Mouse (Mus musculus) kidney, embryonic 15.5 days (tissue): ENCODE measurements around the gene Gas8. TPM values are rescaled to one million over a fixed set of nuclear protein-coding genes. Genes with fewer than 3 reads are reported as not detected.
A peak's percentile ranks its signal among the peaks of the same experiment; 100 is the strongest.
"Not testable (repeated sequence)": the region's sequence is repeated elsewhere in the genome, so short reads cannot be mapped to it uniquely, and the experiment has no call there.

Experiments used
- ATAC-seq: fragments of 200-750 bp; cut with Nextera tagmentation; replicated peaks from 2 replicates; pipeline ENCODE4 v1.8.0; 2017; ENCODE audit warnings: moderate TSS enrichment; ENCODE audit not compliant: low FRiP score
- H3K27ac ChIP-seq: fragments of 300-500 bp; sonication (generic); 2 replicates; pipeline ENCODE4 v1.5.1; 2015; ENCODE audit warnings: mild to moderate bottlenecking, inconsistent platforms
- H3K27me3 ChIP-seq: fragments of 300-500 bp; sonication (generic); 2 replicates; pipeline ENCODE4 v1.6.1; 2015; ENCODE audit warnings: inconsistent platforms
- H3K36me3 ChIP-seq: fragments of 300-500 bp; sonication (generic); 2 replicates; pipeline ENCODE4 v1.6.1; 2015; ENCODE audit warnings: inconsistent platforms
- H3K4me1 ChIP-seq: fragments of 300-500 bp; sonication (generic); 2 replicates; pipeline ENCODE4 v1.6.1; 2015; ENCODE audit warnings: inconsistent platforms
- H3K4me2 ChIP-seq: fragments of 300-500 bp; sonication (generic); 2 replicates; pipeline ENCODE4 v1.6.1; 2015; ENCODE audit warnings: moderate library complexity, mild to moderate bottlenecking, inconsistent platforms
- H3K4me3 ChIP-seq: fragments of 300-500 bp; sonication (generic); replicated peaks from 2 replicates; pipeline ENCODE4 v1.5.1; 2015; ENCODE audit warnings: mild to moderate bottlenecking, inconsistent platforms
- H3K9ac ChIP-seq: fragments of 300-500 bp; sonication (generic); 2 replicates; pipeline ENCODE4 v1.6.1; 2015; ENCODE audit warnings: mild to moderate bottlenecking, inconsistent platforms
- H3K9me3 ChIP-seq: fragments of 300-500 bp; sonication (generic); replicated peaks from 2 replicates; pipeline ENCODE4 v1.6.1; 2016; ENCODE audit warnings: inconsistent platforms
- WGBS: fragments of 180-500 bp; shearing (Covaris S2); methylation state at CpG from one replicate; pipeline ENCODE4 v1.1.7; 2015; ENCODE audit warnings: mixed read lengths; 5-methylcytosine and 5-hydroxymethylcytosine counted together
- polyA plus RNA-seq: library from polyadenylated mRNA; unstranded; fragments of >200 nt; fragmentation: Nextera tagmentation; extraction: Ambion mirVana; gene quantifications from 2 replicates; pipeline ENCODE4 v1.2.1, GENCODE M21; 2015

The Gas8 gene
- polyA plus RNA-seq, 1 experiment from 2014 or later, result 34.4 TPM

DNA sequence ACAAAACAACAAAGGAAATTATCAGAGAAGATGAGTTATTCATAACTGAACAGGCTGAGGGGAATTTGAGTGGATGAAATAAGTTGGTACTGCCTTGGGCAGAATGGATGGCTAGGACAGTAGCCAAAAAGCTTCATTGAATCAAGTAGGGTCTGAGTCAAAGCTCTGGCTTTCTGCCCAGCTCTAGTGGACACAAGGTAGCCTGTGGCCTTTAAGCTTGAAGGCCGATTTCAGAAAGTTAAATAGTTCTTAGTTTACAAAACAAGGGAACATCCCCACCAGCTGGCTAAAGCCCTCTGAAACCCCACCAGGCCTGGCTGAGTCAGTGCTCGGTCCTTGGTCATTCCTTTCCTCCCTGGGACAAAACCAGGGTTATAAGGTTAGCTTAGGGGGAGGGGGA, 2.0 kb upstream of the Gas8 start:
- 42% methylated on average over 2 of the region's 2 CpGs for WGBS
- Histone ChIP-seq H3K4me2 (no peak overlapping the region), H3K4me1 (peaks cover 30% of the 10 kb centered on the region), H3K27ac (no peak overlapping the region), H3K27me3 (peaks cover 51% of the 10 kb centered on the region), H3K36me3 (peaks cover 12% of the 10 kb centered on the region), H3K9ac (no peak overlapping the region), H3K4me3 (no peak overlapping the region), H3K9me3 (no peaks in the 10 kb centered on the region)
- ATAC-seq, result no peak

DNA sequence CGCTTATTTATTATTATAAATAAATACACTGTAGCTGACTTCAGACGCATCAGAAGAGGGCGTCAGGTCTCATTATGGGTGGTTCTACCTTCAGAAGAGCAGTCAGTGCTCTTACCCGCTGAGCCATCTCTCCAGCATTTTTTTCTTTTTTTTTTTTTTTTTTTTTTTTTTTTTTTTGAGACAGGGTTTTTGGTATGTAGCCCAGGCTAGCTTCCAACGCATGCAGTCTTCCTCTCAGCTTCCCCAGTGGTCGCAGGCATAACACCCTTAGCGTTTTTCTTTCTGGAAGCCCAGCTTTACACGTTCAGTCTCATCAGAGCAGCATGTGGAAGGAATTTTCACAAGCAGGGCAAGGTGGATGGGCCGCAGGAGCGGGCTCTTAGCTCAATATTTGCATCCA, 462 bp upstream of the Gas8 start:
- H3K4me3 ChIP-seq, result peak overlapping the region; percentile 87
- H3K27ac ChIP-seq, result no peak overlapping the region
- no peaks in the 10 kb centered on the region for H3K9me3 ChIP-seq
- WGBS, result 33% methylated on average over 10 of the region's 10 CpGs
- ATAC-seq, result no peak
- H3K4me1 ChIP-seq, result peaks cover 30% of the 10 kb centered on the region
- H3K4me2 ChIP-seq, result peak overlapping the region; percentile 84
- H3K9ac ChIP-seq, result 0 out of 2 replicates have a peak overlapping the region, but pooled peaks have one; percentile 15
- H3K36me3 ChIP-seq, result peaks cover 27% of the 10 kb centered on the region
- H3K27me3 ChIP-seq, result peaks cover 41% of the 10 kb centered on the region

DNA sequence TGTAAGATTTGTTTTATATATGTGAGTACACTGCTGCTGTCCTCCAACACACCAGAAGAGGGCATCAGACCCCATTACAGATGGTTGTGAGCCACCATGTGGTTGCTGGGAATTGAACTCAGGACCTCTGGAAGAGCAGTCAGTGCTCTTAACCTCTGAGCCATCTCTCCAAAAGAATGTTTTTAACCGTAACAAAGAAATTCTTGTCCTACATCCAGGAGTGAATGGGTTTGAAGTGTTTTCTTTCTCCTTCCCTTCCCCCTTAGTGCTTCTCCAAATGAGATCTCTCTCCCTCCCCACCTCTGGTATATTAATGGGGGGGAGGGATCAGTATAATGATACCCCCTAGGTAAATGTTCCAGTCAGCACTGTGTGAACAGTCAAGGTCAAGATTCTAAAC, 1.4 kb downstream of the Gas8 start:
- WGBS, result 82% methylated on average over 1 of the region's 1 CpGs
- not testable (repeated sequence) for ATAC-seq, H3K9ac ChIP-seq, H3K4me3 ChIP-seq, H3K4me2 ChIP-seq, H3K27ac ChIP-seq, H3K9me3 ChIP-seq
- Histone ChIP-seq H3K36me3 (peaks cover 45% of the 10 kb centered on the region), H3K4me1 (peaks cover 19% of the 10 kb centered on the region), H3K27me3 (peaks cover 23% of the 10 kb centered on the region)

DNA sequence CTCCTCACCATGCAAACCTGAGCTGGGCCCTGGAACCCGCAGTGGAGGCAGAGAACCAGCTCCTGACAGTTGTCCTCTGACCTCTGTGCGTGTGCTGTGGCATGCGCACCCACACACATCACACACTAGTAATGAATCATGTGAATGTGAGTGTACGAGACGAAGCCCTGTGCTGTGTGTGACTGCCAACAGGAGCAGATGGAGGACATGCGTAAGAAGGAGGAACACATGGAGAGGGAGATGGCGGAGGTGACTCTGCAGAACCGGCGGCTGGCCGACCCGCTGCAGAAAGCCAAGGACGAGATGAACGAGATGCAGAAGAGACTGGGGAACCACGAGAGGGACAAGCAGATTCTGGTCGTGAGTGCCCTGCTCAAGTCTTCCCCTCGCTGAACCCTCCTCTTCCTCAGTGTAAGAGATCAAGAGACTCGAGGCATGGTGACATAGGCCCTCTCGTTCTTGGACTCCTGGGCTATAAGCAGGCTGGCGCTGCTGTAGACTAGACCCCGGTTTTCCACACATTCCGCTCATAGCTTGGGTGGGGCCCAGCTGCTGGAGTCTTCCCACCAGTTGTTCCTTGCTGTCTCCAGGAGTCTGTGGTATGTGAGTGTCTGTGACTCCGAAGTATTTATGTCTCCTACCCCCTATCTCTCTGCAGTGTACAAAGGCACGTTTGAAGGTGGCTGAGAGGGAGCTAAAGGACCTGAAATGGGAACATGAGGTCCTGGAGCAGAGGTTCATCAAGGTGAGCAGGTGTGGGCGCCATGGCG, 9.3 kb downstream of the Gas8 start:
- no peaks in the 10 kb centered on the region for H3K9me3 ChIP-seq
- no peaks in the 10 kb centered on the region for H3K4me1 ChIP-seq
- no peak overlapping the region for H3K27ac ChIP-seq
- no peak for ATAC-seq
- H3K4me3 ChIP-seq, result no peak overlapping the region
- no peak overlapping the region for H3K9ac ChIP-seq
- no peaks in the 10 kb centered on the region for H3K27me3 ChIP-seq
- no peak overlapping the region for H3K4me2 ChIP-seq
- 91% methylated on average over 25 of the region's 25 CpGs for WGBS
- H3K36me3 ChIP-seq, result peaks cover 100% of the 10 kb centered on the region

DNA sequence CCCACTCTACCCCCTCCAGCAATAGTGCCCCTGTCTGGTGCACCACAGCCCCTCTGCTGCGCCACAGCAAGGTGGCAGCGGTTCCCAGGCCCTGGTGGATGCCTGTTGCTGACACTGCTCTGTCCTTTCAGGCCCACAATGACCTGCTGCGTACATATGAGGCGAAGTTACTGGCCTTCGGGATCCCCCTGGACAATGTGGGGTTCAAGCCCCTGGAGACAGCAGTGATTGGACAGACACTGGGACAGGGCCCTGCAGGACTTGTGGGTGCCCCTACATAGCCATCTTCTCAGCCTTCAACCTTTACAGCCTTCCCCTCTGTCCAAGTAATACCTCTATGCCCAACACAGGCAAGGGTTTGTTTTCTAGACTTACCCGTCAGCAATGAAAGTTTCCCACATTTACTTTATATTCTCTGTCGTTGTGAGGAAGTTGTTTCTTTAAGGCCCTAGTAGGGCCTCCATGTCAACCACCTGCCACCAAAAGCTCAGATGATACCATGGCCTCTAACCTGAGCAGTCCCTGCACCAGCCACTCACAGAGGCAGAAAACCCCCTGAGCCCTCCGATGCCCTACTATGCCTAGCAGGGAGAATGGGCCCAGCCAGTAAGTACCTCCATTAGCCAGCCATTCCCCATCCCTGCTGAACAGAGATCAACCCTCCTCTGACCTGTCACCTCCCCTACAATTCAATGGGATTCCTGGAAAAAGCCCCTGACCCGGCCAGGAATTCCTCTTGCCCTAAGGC, 17.8 kb downstream of the Gas8 start:
- no peak overlapping the region for H3K4me3 ChIP-seq
- H3K36me3 ChIP-seq, result peaks cover 54% of the 10 kb centered on the region
- H3K27ac ChIP-seq, result no peak overlapping the region
- no peak overlapping the region for H3K4me2 ChIP-seq
- no peaks in the 10 kb centered on the region for H3K9me3 ChIP-seq
- 88% methylated on average over 9 of the region's 9 CpGs for WGBS
- H3K9ac ChIP-seq, result no peak overlapping the region
- ATAC-seq, result no peak
- 0 out of 2 replicates have a peak, but pooled peaks cover 5% of the 10 kb centered on the region for H3K27me3 ChIP-seq
- H3K4me1 ChIP-seq, result no peaks in the 10 kb centered on the region

DNA sequence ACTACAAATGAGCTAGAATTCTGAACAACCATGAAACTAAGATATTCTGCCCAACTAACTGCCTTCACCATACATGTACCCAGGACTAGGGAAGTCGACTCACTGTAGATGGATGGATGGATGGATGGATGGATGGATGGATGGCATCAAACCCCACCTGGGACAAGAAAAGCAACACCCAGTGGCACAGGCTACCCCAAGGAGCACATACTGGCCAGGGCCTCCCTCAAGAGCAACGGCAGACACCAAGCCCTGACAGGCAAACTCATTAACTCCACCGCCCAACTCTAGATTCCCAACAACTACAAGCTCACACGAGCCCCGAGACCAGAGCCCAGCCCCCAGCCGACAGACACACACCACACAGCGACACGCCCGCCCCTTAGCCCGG, 18.4 kb downstream of the Gas8 start:
- H3K4me3 ChIP-seq, result no peak overlapping the region
- H3K4me1 ChIP-seq, result no peaks in the 10 kb centered on the region
- no peak for ATAC-seq
- no peak overlapping the region for H3K9ac ChIP-seq
- no peaks in the 10 kb centered on the region for H3K9me3 ChIP-seq
- 0 out of 2 replicates have a peak, but pooled peaks cover 5% of the 10 kb centered on the region for H3K27me3 ChIP-seq
- H3K36me3 ChIP-seq, result peaks cover 48% of the 10 kb centered on the region
- no peak overlapping the region for H3K4me2 ChIP-seq
- H3K27ac ChIP-seq, result no peak overlapping the region
- 22% methylated on average over 9 of the region's 10 CpGs for WGBS

DNA sequence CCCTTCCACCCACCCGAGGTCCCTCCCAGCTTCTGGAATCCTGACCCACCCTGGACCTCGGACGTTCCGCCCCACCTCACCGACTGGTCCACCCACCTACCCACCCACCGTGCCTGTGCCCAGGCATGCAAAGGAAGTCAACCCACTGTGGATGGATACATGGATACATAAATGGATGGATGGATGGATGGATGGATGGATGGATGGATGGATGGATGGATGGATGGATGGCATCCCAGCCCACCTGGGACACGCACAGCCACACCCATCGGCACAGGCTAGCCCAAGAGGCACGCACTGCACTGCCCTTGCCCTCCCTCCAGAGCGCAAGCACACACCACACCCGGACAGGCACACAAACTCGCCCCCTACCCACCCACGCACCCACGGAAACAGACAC, 19.0 kb downstream of the Gas8 start:
- H3K9me3 ChIP-seq, H3K9ac ChIP-seq, H3K4me2 ChIP-seq, H3K4me3 ChIP-seq, H3K27ac ChIP-seq, H3K4me1 ChIP-seq, H3K27me3 ChIP-seq, ATAC-seq: not testable (repeated sequence)
- H3K36me3 ChIP-seq, result peaks cover 41% of the 10 kb centered on the region
- 59% methylated on average over 8 of the region's 14 CpGs for WGBS

DNA sequence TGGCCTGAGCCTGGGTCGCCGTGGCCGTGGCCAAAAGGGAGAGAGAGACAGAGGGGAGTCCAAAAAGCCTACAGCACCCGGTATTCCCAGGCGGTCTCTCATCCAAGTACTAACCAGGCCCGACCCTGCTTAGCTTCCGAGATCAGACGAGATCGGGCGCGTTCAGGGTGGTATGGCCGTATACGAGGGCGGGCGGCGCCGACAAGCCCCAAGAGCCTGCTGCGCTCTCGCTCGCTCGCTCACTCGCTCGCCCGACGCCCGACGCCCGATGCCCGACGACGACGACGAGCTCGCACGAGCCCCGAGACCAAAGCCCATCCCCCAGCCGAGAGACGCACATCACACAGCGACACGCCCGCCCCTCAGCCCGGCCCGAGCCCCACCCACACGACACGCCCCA, 45.6 kb downstream of the Gas8 start:
- H3K27ac ChIP-seq, H3K4me1 ChIP-seq, H3K9me3 ChIP-seq, H3K27me3 ChIP-seq, H3K36me3 ChIP-seq, H3K4me3 ChIP-seq, H3K4me2 ChIP-seq, ATAC-seq, H3K9ac ChIP-seq: not testable (repeated sequence)
- WGBS, result no CpG with 5 or more reads among the region's 45 CpGs

DNA sequence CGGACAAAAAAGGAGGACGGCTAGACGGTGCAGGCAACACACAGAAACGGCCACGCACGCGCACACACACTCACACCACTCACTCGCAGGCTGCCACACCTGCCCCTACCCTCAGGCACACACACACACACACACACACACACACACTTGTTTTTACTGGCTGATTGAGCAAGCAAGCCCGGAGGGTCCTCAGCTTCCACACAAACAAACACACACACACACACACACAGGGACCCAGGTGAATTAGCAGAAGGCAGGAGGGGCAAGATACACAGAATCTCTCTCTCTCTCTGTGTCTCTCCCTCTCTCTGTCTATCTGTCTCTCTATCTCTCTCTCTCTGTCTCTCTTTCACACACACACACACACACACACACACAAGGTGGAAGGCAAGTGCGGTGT, 56.8 kb downstream of the Gas8 start:
- H3K27me3 ChIP-seq, H3K27ac ChIP-seq, H3K4me3 ChIP-seq, H3K4me2 ChIP-seq, H3K36me3 ChIP-seq, H3K9me3 ChIP-seq, ATAC-seq, H3K9ac ChIP-seq, H3K4me1 ChIP-seq: not testable (repeated sequence)
- no CpG with 5 or more reads among the region's 10 CpGs for WGBS

Other genes with a start within 250 kb of the Gas8 start
- 38.2 and 45.2 TPM in 2 replicates for gene Fanca, start 200.3 kb upstream of the Gas8 start, polyA plus RNA-seq
- 4.7 and 5.0 TPM in 2 replicates for gene Spire2, start 186.1 kb upstream of the Gas8 start, polyA plus RNA-seq
- 157 and 175 TPM in 2 replicates for gene Tcf25, start 145.1 kb upstream of the Gas8 start, polyA plus RNA-seq
- gene Mc1r, start 111.7 kb upstream of the Gas8 start, polyA plus RNA-seq, result not detected in 2 replicates
- 8.0 and 22.0 TPM in 2 replicates for gene Tubb3, start 107.4 kb upstream of the Gas8 start, polyA plus RNA-seq
- gene Def8, start 95.3 kb upstream of the Gas8 start, polyA plus RNA-seq, result 34.4 and 39.8 TPM in 2 replicates
- gene Afg3l1, start 40.9 kb upstream of the Gas8 start, polyA plus RNA-seq, result 54.3 and 66.8 TPM in 2 replicates
- gene Dbndd1, start 3.4 kb upstream of the Gas8 start, polyA plus RNA-seq, result 4.1 and 4.2 TPM in 2 replicates
- gene Rhou, start 135.1 kb downstream of the Gas8 start, polyA plus RNA-seq, result 8.2 and 8.6 TPM in 2 replicates